Mouse (Mus musculus): Measurements from ENCODE around the gene Gzmm. TPM values are rescaled to one million over a fixed set of nuclear protein-coding genes. Genes with fewer than 3 reads are reported as not detected.

The Gzmm gene
- polyA plus RNA-seq, 1 experiment = 0.71 TPM

GRCm38 (mm10) chr10:79694379-79694655 lies 5.5 kb downstream of the Gzmm start:
- Histone ChIP-seq H3K4me3 (no peak overlapping the region), H3K4me2 (ENCODE audit: low read depth) (no peak overlapping the region), H3K36me3 (ENCODE audit: control insufficient read depth, insufficient read depth) (no peaks in the 10 kb centered on the region), H3K79me2 (ENCODE audit: control insufficient read depth, insufficient read depth) (no peaks in the 10 kb centered on the region), H3K27me3 (ENCODE audit: control insufficient read depth, insufficient read depth, insufficient read length) (no peaks in the 10 kb centered on the region), H3ac (ENCODE audit: control insufficient read depth, insufficient read length) (no peak overlapping the region)
- TF ChIP-seq TCF12 (IDR thresholded peaks at IDR 0.05; ENCODE audit: insufficient read depth, poor library complexity, severe bottlenecking) = no peak
- TF ChIP-seq CEBPB (IDR thresholded peaks at IDR 0.05; ENCODE audit: insufficient read depth, poor library complexity, severe bottlenecking) = no peak
- TF ChIP-seq MYOD1 (IDR thresholded peaks at IDR 0.05; ENCODE audit: control insufficient read depth in 1 of 3, insufficient read length in 2 of 3, low read depth in 2 of 3) = no peak
- no peak for TF ChIP-seq TCF3 (IDR thresholded peaks at IDR 0.05; ENCODE audit: insufficient read length, low read depth)
- no peak for TF ChIP-seq USF1 (IDR thresholded peaks at IDR 0.05; ENCODE audit: low read depth)
- no peak for TF ChIP-seq REST (IDR thresholded peaks at IDR 0.05; ENCODE audit: insufficient read depth, insufficient read length)
- TF ChIP-seq SRF (IDR thresholded peaks at IDR 0.05; ENCODE audit: control insufficient read depth, insufficient read length, low read depth) = no peak
- no peak for TF ChIP-seq POLR2A (IDR thresholded peaks at IDR 0.05; ENCODE audit: insufficient read length, low read depth)
- no peak for TF ChIP-seq MYOG (IDR thresholded peaks at IDR 0.05; ENCODE audit: control insufficient read depth in 1 of 3, insufficient read depth in 1 of 3, insufficient read length in 2 of 3, low read depth in 2 of 3)
- no peak for TF ChIP-seq E2F4 (IDR thresholded peaks at IDR 0.05; ENCODE audit: insufficient read depth)
- no peak for TF ChIP-seq POLR2AphosphoS2 (IDR thresholded peaks at IDR 0.05; ENCODE audit: insufficient read length, low read depth)
- TF ChIP-seq MAX (IDR thresholded peaks at IDR 0.05; ENCODE audit: low read depth) = no peak

- no peak for TF ChIP-seq SRF (IDR thresholded peaks at IDR 0.05; ENCODE audit: control insufficient read depth, insufficient read length, low read depth)
- TF ChIP-seq TCF12 (IDR thresholded peaks at IDR 0.05; ENCODE audit: insufficient read depth, poor library complexity, severe bottlenecking) = no peak
- no peak for TF ChIP-seq USF1 (IDR thresholded peaks at IDR 0.05; ENCODE audit: low read depth)
- TF ChIP-seq MYOD1 (IDR thresholded peaks at IDR 0.05; ENCODE audit: control insufficient read depth in 1 of 3, insufficient read length in 2 of 3, low read depth in 2 of 3) = peak in 1 of 3 experiments; percentile 4
- no peak for TF ChIP-seq TCF3 (IDR thresholded peaks at IDR 0.05; ENCODE audit: insufficient read length, low read depth)
- TF ChIP-seq POLR2A (IDR thresholded peaks at IDR 0.05; ENCODE audit: insufficient read length, low read depth) = no peak
- TF ChIP-seq CEBPB (IDR thresholded peaks at IDR 0.05; ENCODE audit: insufficient read depth, poor library complexity, severe bottlenecking) = no peak
- TF ChIP-seq E2F4 (IDR thresholded peaks at IDR 0.05; ENCODE audit: insufficient read depth) = no peak
- TF ChIP-seq MYOG (IDR thresholded peaks at IDR 0.05; ENCODE audit: control insufficient read depth in 1 of 3, insufficient read depth in 1 of 3, insufficient read length in 2 of 3, low read depth in 2 of 3) = no peak
- TF ChIP-seq REST (IDR thresholded peaks at IDR 0.05; ENCODE audit: insufficient read depth, insufficient read length) = no peak
- TF ChIP-seq POLR2AphosphoS2 (IDR thresholded peaks at IDR 0.05; ENCODE audit: insufficient read length, low read depth) = peak; percentile 15
- TF ChIP-seq MAX (IDR thresholded peaks at IDR 0.05; ENCODE audit: low read depth) = no peak
- Histone ChIP-seq H3K79me2 (ENCODE audit: control insufficient read depth, insufficient read depth) (no peaks in the 10 kb centered on the region), H3K4me2 (ENCODE audit: low read depth) (no peak overlapping the region), H3K36me3 (ENCODE audit: control insufficient read depth, insufficient read depth) (no peaks in the 10 kb centered on the region), H3ac (ENCODE audit: control insufficient read depth, insufficient read length) (no peak overlapping the region), H3K4me3 (no peak overlapping the region), H3K27me3 (ENCODE audit: control insufficient read depth, insufficient read depth, insufficient read length) (no peaks in the 10 kb centered on the region)
Observed at GRCm38 (mm10) chr10:79695231-79696128, 6.7 kb downstream of the Gzmm start.

- Histone ChIP-seq H3K36me3 (ENCODE audit: control insufficient read depth, insufficient read depth) (no peaks in the 10 kb centered on the region), H3K4me2 (ENCODE audit: low read depth) (no peak overlapping the region), H3ac (ENCODE audit: control insufficient read depth, insufficient read length) (no peak overlapping the region), H3K4me3 (no peak overlapping the region), H3K27me3 (ENCODE audit: control insufficient read depth, insufficient read depth, insufficient read length) (no peaks in the 10 kb centered on the region), H3K79me2 (ENCODE audit: control insufficient read depth, insufficient read depth) (no peaks in the 10 kb centered on the region)
- TF ChIP-seq POLR2A (IDR thresholded peaks at IDR 0.05; ENCODE audit: insufficient read length, low read depth) = no peak
- TF ChIP-seq MYOG (IDR thresholded peaks at IDR 0.05; ENCODE audit: control insufficient read depth in 1 of 3, insufficient read depth in 1 of 3, insufficient read length in 2 of 3, low read depth in 2 of 3) = no peak
- no peak for TF ChIP-seq CEBPB (IDR thresholded peaks at IDR 0.05; ENCODE audit: insufficient read depth, poor library complexity, severe bottlenecking)
- TF ChIP-seq MAX (IDR thresholded peaks at IDR 0.05; ENCODE audit: low read depth) = no peak
- no peak for TF ChIP-seq E2F4 (IDR thresholded peaks at IDR 0.05; ENCODE audit: insufficient read depth)
- no peak for TF ChIP-seq TCF3 (IDR thresholded peaks at IDR 0.05; ENCODE audit: insufficient read length, low read depth)
- TF ChIP-seq SRF (IDR thresholded peaks at IDR 0.05; ENCODE audit: control insufficient read depth, insufficient read length, low read depth) = no peak
- no peak for TF ChIP-seq MYOD1 (IDR thresholded peaks at IDR 0.05; ENCODE audit: control insufficient read depth in 1 of 3, insufficient read length in 2 of 3, low read depth in 2 of 3)
Observed at GRCm38 (mm10) chr10:79696129-79696651, 7.4 kb downstream of the Gzmm start.

- TF ChIP-seq TCF3 (IDR thresholded peaks at IDR 0.05; ENCODE audit: insufficient read length, low read depth) = no peak
- TF ChIP-seq USF1 (IDR thresholded peaks at IDR 0.05; ENCODE audit: low read depth) = no peak
- TF ChIP-seq TCF12 (IDR thresholded peaks at IDR 0.05; ENCODE audit: insufficient read depth, poor library complexity, severe bottlenecking) = no peak
- no peak for TF ChIP-seq E2F4 (IDR thresholded peaks at IDR 0.05; ENCODE audit: insufficient read depth)
- TF ChIP-seq MYOD1 (IDR thresholded peaks at IDR 0.05; ENCODE audit: control insufficient read depth in 1 of 3, insufficient read length in 2 of 3, low read depth in 2 of 3) = peak in 2 of 3 experiments; percentile 4 to 55
- TF ChIP-seq REST (IDR thresholded peaks at IDR 0.05; ENCODE audit: insufficient read depth, insufficient read length) = no peak
- TF ChIP-seq POLR2AphosphoS2 (IDR thresholded peaks at IDR 0.05; ENCODE audit: insufficient read length, low read depth) = no peak
- no peak for TF ChIP-seq POLR2A (IDR thresholded peaks at IDR 0.05; ENCODE audit: insufficient read length, low read depth)
- TF ChIP-seq CEBPB (IDR thresholded peaks at IDR 0.05; ENCODE audit: insufficient read depth, poor library complexity, severe bottlenecking) = no peak
- no peak for TF ChIP-seq MAX (IDR thresholded peaks at IDR 0.05; ENCODE audit: low read depth)
- peak in 2 of 3 experiments; percentile 8 to 52 for TF ChIP-seq MYOG (IDR thresholded peaks at IDR 0.05; ENCODE audit: control insufficient read depth in 1 of 3, insufficient read depth in 1 of 3, insufficient read length in 2 of 3, low read depth in 2 of 3)
- Histone ChIP-seq H3K79me2 (ENCODE audit: control insufficient read depth, insufficient read depth) (no peaks in the 10 kb centered on the region), H3K36me3 (ENCODE audit: control insufficient read depth, insufficient read depth) (no peaks in the 10 kb centered on the region), H3K27me3 (ENCODE audit: control insufficient read depth, insufficient read depth, insufficient read length) (no peaks in the 10 kb centered on the region), H3K4me3 (no peak overlapping the region), H3ac (ENCODE audit: control insufficient read depth, insufficient read length) (no peak overlapping the region), H3K4me2 (ENCODE audit: low read depth) (no peak overlapping the region)
Observed at GRCm38 (mm10) chr10:79697916-79698315, 9.1 kb downstream of the Gzmm start.

All from myocyte (in vitro differentiated cells).